ENCODE assay signal across 8 mouse cellular contexts in genomic region chr5:135011809-135012613, GRCm38 (mm10). TPM values are rescaled to one million over a fixed set of nuclear protein-coding genes. Genes with fewer than 3 reads are reported as not detected.
DNase-seq lines count a peak whose midpoint lies in the region; ATAC-seq and TF ChIP-seq lines count a peak whose summit lies in the region.

No protein-coding gene starts in this region.

- no peak for TF ChIP-seq POLR2A in lung, adult 2 months (IDR thresholded peaks at IDR 0.05; ENCODE audit: borderline replicate concordance, extremely low read depth, low read depth, low read length)
- TF ChIP-seq POLR2A in small intestine, adult 2 months (IDR thresholded peaks at IDR 0.05; ENCODE audit: low read depth, low read length) = peak; percentile 19; the same call in 1 of the 2 replicates

- 45% methylated on average over 26 of the region's 26 CpGs for WGBS in lung, postnatal 0 days
- WGBS in lung, adult 2 months = 56% methylated on average over 26 of the region's 26 CpGs
- WGBS in forebrain, postnatal 0 days = 35% methylated on average over 26 of the region's 26 CpGs
- WGBS in limb, embryonic 12.5 days = 24% methylated on average over 26 of the region's 26 CpGs
- 36% methylated on average over 26 of the region's 26 CpGs for WGBS in small intestine, adult 2 months

- H3K4me1 ChIP-seq in lung, postnatal 0 days (ENCODE audit: insufficient read depth, low read depth, low read length) = peaks cover 9% of the 10 kb centered on the region; the same call in 1 of the 2 replicates
- H3K4me1 ChIP-seq in lung, adult 2 months (ENCODE audit: control insufficient read depth, insufficient read depth, low read length) = peaks cover 4% of the 10 kb centered on the region; the same call in 1 of the 2 replicates
- H3K4me1 ChIP-seq in forebrain, postnatal 0 days (ENCODE audit: insufficient read depth) = 0 out of 2 replicates have a peak, but pooled peaks cover 8% of the 10 kb centered on the region
- H3K4me1 ChIP-seq in limb, embryonic 12.5 days (replicated peaks) = peaks cover 31% of the 10 kb centered on the region
- H3K4me1 ChIP-seq in small intestine, adult 2 months (ENCODE audit: control insufficient read depth, insufficient read depth, insufficient read length, low read length) = peaks cover 20% of the 10 kb centered on the region

- no peak overlapping the region for H3K4me3 ChIP-seq in lung, postnatal 0 days (ENCODE audit: low read depth, low read length)
- H3K4me3 ChIP-seq in lung, adult 2 months (replicated peaks; ENCODE audit: extremely low read depth, low read depth, low read length) = no peak overlapping the region
- H3K4me3 ChIP-seq in forebrain, postnatal 0 days (ENCODE audit: low read depth, low read length) = no peak overlapping the region
- H3K4me3 ChIP-seq in limb, embryonic 12.5 days (replicated peaks) = peak overlapping the region; percentile 16; the same call in 1 of the 2 replicates
- peak overlapping the region; percentile 69 for H3K4me3 ChIP-seq in small intestine, adult 2 months (ENCODE audit: low read depth, low read length)

- no peaks in the 10 kb centered on the region for H3K36me3 ChIP-seq in lung, postnatal 0 days (ENCODE audit: insufficient read depth, low read length)
- H3K36me3 ChIP-seq in forebrain, postnatal 0 days (ENCODE audit: insufficient read depth) = no peaks in the 10 kb centered on the region
- no peaks in the 10 kb centered on the region for H3K36me3 ChIP-seq in limb, embryonic 12.5 days
- H3K36me3 ChIP-seq in small intestine, adult 2 months (ENCODE audit: control insufficient read depth, insufficient read depth, low read length) = peaks cover 7% of the 10 kb centered on the region

- no peaks in the 10 kb centered on the region for H3K27me3 ChIP-seq in lung, postnatal 0 days (replicated peaks; ENCODE audit: insufficient read depth, low read length)
- no peaks in the 10 kb centered on the region for H3K27me3 ChIP-seq in forebrain, postnatal 0 days (ENCODE audit: insufficient read depth, low read length)
- H3K27me3 ChIP-seq in limb, embryonic 12.5 days = peaks cover 13% of the 10 kb centered on the region
- no peaks in the 10 kb centered on the region for H3K27me3 ChIP-seq in small intestine, adult 2 months (ENCODE audit: control insufficient read depth, insufficient read depth, low read length)

- no peak for TF ChIP-seq CTCF in lung, postnatal 0 days (IDR thresholded peaks at IDR 0.05)
- TF ChIP-seq CTCF in lung, adult 2 months (IDR thresholded peaks at IDR 0.05; ENCODE audit: insufficient read depth, low read length) = no peak
- no peak for TF ChIP-seq CTCF in forebrain, postnatal 0 days (IDR thresholded peaks at IDR 0.05; ENCODE audit: low read depth)
- TF ChIP-seq CTCF in small intestine, adult 2 months (IDR thresholded peaks at IDR 0.05; ENCODE audit: extremely low read depth, insufficient read length, insufficient replicate concordance, low read depth, low read length) = no peak

- DNase-seq in lung, postnatal 0 days (ENCODE audit: low spot score) = no peak
- no peak for DNase-seq in lung, adult 2 months
- DNase-seq in forebrain, postnatal 0 days = no peak
- DNase-seq in urinary bladder, postnatal 14 days (ENCODE audit: low spot score) = no peak
- no peak for DNase-seq in cerebellum, adult 18-20 months

- no peak for TF ChIP-seq EP300 in lung, postnatal 0 days (IDR thresholded peaks at IDR 0.05)

- no peaks in the 10 kb centered on the region for H3K9me3 ChIP-seq in lung, postnatal 0 days (ENCODE audit: low read length)
- no peaks in the 10 kb centered on the region for H3K9me3 ChIP-seq in forebrain, postnatal 0 days (ENCODE audit: low read length)
- H3K9me3 ChIP-seq in limb, embryonic 12.5 days = no peaks in the 10 kb centered on the region

- ATAC-seq in lung, postnatal 0 days = no peak
- no peak for ATAC-seq in forebrain, postnatal 0 days
- no peak for ATAC-seq in limb, embryonic 12.5 days (ENCODE audit: insufficient number of reproducible peaks, insufficient read depth, low FRiP score, low TSS enrichment, low read depth)
- ATAC-seq in megakaryocyte-erythroid progenitor cell, adult 5-6 weeks (replicated peaks; ENCODE audit: low FRiP score, low TSS enrichment, poor library complexity, severe bottlenecking) = no peak

- H3K9ac ChIP-seq in lung, postnatal 0 days (replicated peaks; ENCODE audit: low read depth) = no peak overlapping the region
- no peak overlapping the region for H3K9ac ChIP-seq in forebrain, postnatal 0 days
- 0 out of 2 replicates have a peak overlapping the region, but pooled peaks have one; percentile 8 for H3K9ac ChIP-seq in limb, embryonic 12.5 days (replicated peaks)

- no peak overlapping the region for H3K27ac ChIP-seq in lung, postnatal 0 days (ENCODE audit: low read length)
- no peak overlapping the region for H3K27ac ChIP-seq in forebrain, postnatal 0 days (ENCODE audit: low read depth, low read length)
- peak overlapping the region; percentile 12; the same call in 1 of the 2 replicates for H3K27ac ChIP-seq in limb, embryonic 12.5 days
- H3K27ac ChIP-seq in small intestine, adult 2 months (ENCODE audit: insufficient read depth, low read depth, low read length) = peak overlapping the region; percentile 100

- H3K4me2 ChIP-seq in lung, postnatal 0 days (replicated peaks; ENCODE audit: low read depth, low read length) = peak overlapping the region; percentile 37
- peak overlapping the region; percentile 21; the same call in 1 of the 2 replicates for H3K4me2 ChIP-seq in forebrain, postnatal 0 days (ENCODE audit: low read depth)
- H3K4me2 ChIP-seq in limb, embryonic 12.5 days = peak overlapping the region; percentile 43

RNA-seq across cellular contexts. Expression of gene Abhd11, which starts 3.1 kb away (rescaled TPM):
- polyA plus RNA-seq in lung, postnatal 0 days (2015; fragmentation: Nextera tagmentation; extraction: Ambion mirVana) = 72.9 and 80.9 TPM in 2 replicates
- polyA plus RNA-seq in lung, adult 2 months (2012; rRNA removed) = 66.9 and 78.4 TPM in 2 replicates
- total RNA-seq in forebrain, postnatal 0 days (2014; rRNA removed) = 46.3 and 61.1 TPM in 2 replicates
- 86.7 and 91.4 TPM in 2 replicates for polyA plus RNA-seq in forebrain, postnatal 0 days (2015; fragmentation: Nextera tagmentation; extraction: Ambion mirVana)
- polyA plus RNA-seq in limb, embryonic 12.5 days (2016; fragmentation: Nextera tagmentation; extraction: Ambion mirVana) = 32.6 and 36.7 TPM in 2 replicates
- polyA plus RNA-seq in small intestine, adult 2 months (2012; rRNA removed) = 48.1 and 90.7 TPM in 2 replicates
- 55.8 and 82.2 TPM in 2 replicates for total RNA-seq in megakaryocyte-erythroid progenitor cell, adult 5-6 weeks (2014; fragmentation: Nextera tagmentation)
- 36.9 and 46.7 TPM in 2 replicates for total RNA-seq in megakaryocyte-erythroid progenitor cell, adult 5-6 weeks (2017)

RNA-seq across cellular contexts. Expression of gene Stx1a, which starts 11.3 kb away (rescaled TPM):
- polyA plus RNA-seq in lung, postnatal 0 days (2015; fragmentation: Nextera tagmentation; extraction: Ambion mirVana) = 5.5 and 5.8 TPM in 2 replicates
- polyA plus RNA-seq in lung, adult 2 months (2012; rRNA removed) = 10.6 and 11.7 TPM in 2 replicates
- 152 and 167 TPM in 2 replicates for total RNA-seq in forebrain, postnatal 0 days (2014; rRNA removed)
- polyA plus RNA-seq in forebrain, postnatal 0 days (2015; fragmentation: Nextera tagmentation; extraction: Ambion mirVana) = 143 and 171 TPM in 2 replicates
- 9.7 and 10.8 TPM in 2 replicates for polyA plus RNA-seq in limb, embryonic 12.5 days (2016; fragmentation: Nextera tagmentation; extraction: Ambion mirVana)
- polyA plus RNA-seq in small intestine, adult 2 months (2012; rRNA removed) = 4.6 and 5.1 TPM in 2 replicates
- total RNA-seq in megakaryocyte-erythroid progenitor cell, adult 5-6 weeks (2014; fragmentation: Nextera tagmentation) = 0.17 and 0.98 TPM in 2 replicates
- total RNA-seq in megakaryocyte-erythroid progenitor cell, adult 5-6 weeks (2017) = not detected in 2 replicates

RNA-seq across cellular contexts. Expression of gene Cldn3, which starts 26.0 kb away (rescaled TPM):
- 547 and 583 TPM in 2 replicates for polyA plus RNA-seq in lung, postnatal 0 days (2015; fragmentation: Nextera tagmentation; extraction: Ambion mirVana)
- 333 and 552 TPM in 2 replicates for polyA plus RNA-seq in lung, adult 2 months (2012; rRNA removed)
- 5.5 and 8.8 TPM in 2 replicates for total RNA-seq in forebrain, postnatal 0 days (2014; rRNA removed)
- 10.6 and 10.9 TPM in 2 replicates for polyA plus RNA-seq in forebrain, postnatal 0 days (2015; fragmentation: Nextera tagmentation; extraction: Ambion mirVana)
- 4.7 and 5.8 TPM in 2 replicates for polyA plus RNA-seq in limb, embryonic 12.5 days (2016; fragmentation: Nextera tagmentation; extraction: Ambion mirVana)
- 1,043 and 2,448 TPM in 2 replicates for polyA plus RNA-seq in small intestine, adult 2 months (2012; rRNA removed)
- not detected in 2 replicates for total RNA-seq in megakaryocyte-erythroid progenitor cell, adult 5-6 weeks (2014; fragmentation: Nextera tagmentation)
- not detected in 2 replicates for total RNA-seq in megakaryocyte-erythroid progenitor cell, adult 5-6 weeks (2017)

RNA-seq across cellular contexts. Expression of gene Dnajc30, which starts 52.0 kb away (rescaled TPM):
- polyA plus RNA-seq in lung, postnatal 0 days (2015; fragmentation: Nextera tagmentation; extraction: Ambion mirVana) = 28.0 and 28.8 TPM in 2 replicates
- polyA plus RNA-seq in lung, adult 2 months (2012; rRNA removed) = 30.7 and 31.5 TPM in 2 replicates
- 11.8 and 14.6 TPM in 2 replicates for total RNA-seq in forebrain, postnatal 0 days (2014; rRNA removed)
- 50.1 and 52.3 TPM in 2 replicates for polyA plus RNA-seq in forebrain, postnatal 0 days (2015; fragmentation: Nextera tagmentation; extraction: Ambion mirVana)
- polyA plus RNA-seq in limb, embryonic 12.5 days (2016; fragmentation: Nextera tagmentation; extraction: Ambion mirVana) = 31.1 and 31.3 TPM in 2 replicates
- polyA plus RNA-seq in small intestine, adult 2 months (2012; rRNA removed) = 30.1 and 46.4 TPM in 2 replicates
- total RNA-seq in megakaryocyte-erythroid progenitor cell, adult 5-6 weeks (2014; fragmentation: Nextera tagmentation) = 15.7 and 16.1 TPM in 2 replicates
- 3.7 and 9.2 TPM in 2 replicates for total RNA-seq in megakaryocyte-erythroid progenitor cell, adult 5-6 weeks (2017)

RNA-seq across cellular contexts. Expression of gene Bud23, which starts 52.7 kb away (rescaled TPM):
- 52.2 and 53.1 TPM in 2 replicates for polyA plus RNA-seq in lung, postnatal 0 days (2015; fragmentation: Nextera tagmentation; extraction: Ambion mirVana)
- 51.3 and 56.4 TPM in 2 replicates for polyA plus RNA-seq in lung, adult 2 months (2012; rRNA removed)
- total RNA-seq in forebrain, postnatal 0 days (2014; rRNA removed) = 72.1 and 92.3 TPM in 2 replicates
- polyA plus RNA-seq in forebrain, postnatal 0 days (2015; fragmentation: Nextera tagmentation; extraction: Ambion mirVana) = 68.0 and 69.6 TPM in 2 replicates
- 150 and 151 TPM in 2 replicates for polyA plus RNA-seq in limb, embryonic 12.5 days (2016; fragmentation: Nextera tagmentation; extraction: Ambion mirVana)
- polyA plus RNA-seq in small intestine, adult 2 months (2012; rRNA removed) = 31.2 and 43.7 TPM in 2 replicates
- total RNA-seq in megakaryocyte-erythroid progenitor cell, adult 5-6 weeks (2014; fragmentation: Nextera tagmentation) = 93.5 and 138 TPM in 2 replicates
- 68.0 and 104 TPM in 2 replicates for total RNA-seq in megakaryocyte-erythroid progenitor cell, adult 5-6 weeks (2017)

Comparison
In these comparisons a context has a peak if more than half of its experiments do, and no peak if none do; other contexts are left out.
1. H3K27ac ChIP-seq: peak in limb, embryonic 12.5 days (single experiment) and small intestine, adult 2 months (single experiment); none in lung, postnatal 0 days (single experiment) and forebrain, postnatal 0 days (single experiment).
2. H3K4me3 ChIP-seq: peak in limb, embryonic 12.5 days (single experiment) and small intestine, adult 2 months (single experiment); none in lung, postnatal 0 days (single experiment), lung, adult 2 months (single experiment) and forebrain, postnatal 0 days (single experiment).
3. RNA of gene Stx1a, which starts 11.3 kb away (polyA plus RNA-seq): 143 to 171 TPM in forebrain, postnatal 0 days; 10.6 to 11.7 TPM in lung, adult 2 months, 9.7 to 10.8 TPM in limb, embryonic 12.5 days, 5.5 to 5.8 TPM in lung, postnatal 0 days and 4.6 to 5.1 TPM in small intestine, adult 2 months; every median in the first group is over 10 times any median in the second.
4. RNA of gene Cldn3, which starts 26.0 kb away (polyA plus RNA-seq): 1,043 to 2,448 TPM in small intestine, adult 2 months, 547 to 583 TPM in lung, postnatal 0 days and 333 to 552 TPM in lung, adult 2 months; 10.6 to 10.9 TPM in forebrain, postnatal 0 days and 4.7 to 5.8 TPM in limb, embryonic 12.5 days; every median in the first group is over 10 times any median in the second.
5. Peak in every context shown above with its lines, with median percentiles within 50 percentile points of each other: H3K4me2 ChIP-seq.